Mouse (Mus musculus) left cerebral cortex, postnatal 10 days (tissue): ENCODE measurements around the gene Fli1. TPM values are rescaled to one million over a fixed set of nuclear protein-coding genes. Genes with fewer than 3 reads are reported as not detected.
A peak's percentile ranks its signal among the peaks of the same experiment; 100 is the strongest.

Experiments
- DNase-seq, 2 experiments: peaks; one replicate each; pipeline ENCODE4 v3.0.0; 2021 to 2022; ENCODE audit warnings: low spot score in 2 of 2, mixed read lengths in 1 of 2; ENCODE audit errors: extremely low spot score in 1 of 2
- intact Hi-C: fragments of 180-260 bp; cut with DNase I; formaldehyde crosslinking; loops from one replicate; pipeline ENCODE4 v1.15.1; 2025
- total RNA-seq, 2 experiments: library from RNA; stranded (reverse); gene quantifications; 2 replicates each; pipeline ENCODE4 v1.2.3; 2021

The Fli1 gene
- total RNA-seq, 2 experiments from 2014 or later = 8.6 to 12.0 TPM

- no peak for DNase-seq
- intact Hi-C loops = no loop called here
Measured at GRCm38 (mm10) chr9:32487823-32488222, 54.8 kb downstream of the Fli1 start.

DNA sequence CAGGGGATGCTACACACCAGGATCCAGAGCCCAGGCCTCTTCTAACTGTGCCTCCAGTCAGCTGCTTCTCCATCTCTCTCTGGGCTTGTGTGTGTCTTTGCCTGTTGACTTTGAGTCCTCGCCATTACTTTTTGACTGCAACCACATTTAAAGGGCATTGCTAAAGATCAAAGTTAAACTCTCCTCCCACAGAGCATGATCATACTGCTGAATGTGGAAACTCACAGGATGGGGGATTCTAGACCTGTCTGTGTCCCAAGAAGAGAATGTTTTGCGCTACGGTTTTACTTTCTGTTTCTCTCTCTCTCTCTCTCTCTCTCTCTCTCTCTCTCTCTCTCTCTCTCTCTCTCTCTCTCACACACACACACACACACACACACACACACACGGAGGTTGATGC is 55.3 kb downstream of the Fli1 start:
- no peak for DNase-seq
- intact Hi-C loops = no loop called here

DNA sequence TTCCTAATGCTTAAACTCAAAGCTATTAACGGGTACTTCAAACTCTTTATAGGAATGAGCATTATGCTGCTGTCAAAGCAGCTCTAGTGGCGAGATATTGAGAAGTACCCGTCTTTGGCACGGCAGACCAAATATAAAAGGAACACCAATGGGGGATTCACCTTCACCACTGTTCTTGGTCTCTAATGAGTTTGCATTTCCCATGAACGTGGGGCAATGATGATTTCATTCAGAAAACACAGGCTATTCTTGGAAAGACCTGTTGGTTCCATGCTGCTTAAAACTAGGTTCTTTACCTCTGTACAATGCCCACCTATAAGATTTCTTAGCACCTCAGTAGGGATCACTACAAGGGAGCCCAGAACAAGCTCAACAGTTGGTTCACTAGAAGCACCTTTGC is 62.2 kb downstream of the Fli1 start:
- no peak for DNase-seq
- intact Hi-C loops = no loop called here

DNA sequence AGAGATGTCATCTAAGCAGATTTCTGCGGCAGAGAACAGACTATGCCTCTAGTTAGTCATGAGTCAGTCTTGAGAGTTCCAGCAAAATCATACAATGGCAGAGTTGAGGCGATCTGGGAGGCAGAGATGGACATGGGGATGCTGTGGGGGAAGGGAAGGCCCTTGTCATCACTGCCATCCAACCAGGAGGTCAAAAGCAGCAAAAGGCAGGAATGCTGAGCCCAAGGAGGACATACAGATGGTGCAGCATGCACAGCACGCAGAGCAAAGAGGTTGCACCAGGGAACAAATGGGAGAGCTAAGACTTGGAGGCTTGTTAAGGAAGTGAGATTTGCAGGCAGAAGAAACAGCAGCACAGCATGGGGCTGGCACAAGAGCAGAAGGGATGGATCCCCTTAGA is 63.9 kb downstream of the Fli1 start:
- DNase-seq = no peak
- intact Hi-C loops = no loop called here

DNA sequence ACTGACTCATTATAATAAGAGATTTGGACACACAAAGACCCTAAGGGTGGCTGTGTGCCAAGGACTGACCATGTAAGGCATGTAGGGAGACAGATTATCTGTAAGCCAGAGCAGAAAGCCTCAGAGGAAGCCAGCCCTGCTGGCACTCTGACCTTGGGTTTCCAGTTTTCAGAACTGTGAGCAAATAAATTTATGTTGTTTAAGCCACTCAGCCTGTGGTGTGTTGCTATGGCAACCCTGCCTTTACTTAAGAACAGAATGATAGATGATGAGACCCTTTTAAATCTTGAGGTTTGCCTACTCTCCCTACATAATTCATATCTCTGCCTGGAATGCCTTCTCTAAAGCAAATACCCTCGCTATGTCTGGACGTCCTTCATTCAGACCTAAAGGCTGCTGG is 64.6 kb downstream of the Fli1 start:
- DNase-seq = no peak
- intact Hi-C loops = no loop called here

DNA sequence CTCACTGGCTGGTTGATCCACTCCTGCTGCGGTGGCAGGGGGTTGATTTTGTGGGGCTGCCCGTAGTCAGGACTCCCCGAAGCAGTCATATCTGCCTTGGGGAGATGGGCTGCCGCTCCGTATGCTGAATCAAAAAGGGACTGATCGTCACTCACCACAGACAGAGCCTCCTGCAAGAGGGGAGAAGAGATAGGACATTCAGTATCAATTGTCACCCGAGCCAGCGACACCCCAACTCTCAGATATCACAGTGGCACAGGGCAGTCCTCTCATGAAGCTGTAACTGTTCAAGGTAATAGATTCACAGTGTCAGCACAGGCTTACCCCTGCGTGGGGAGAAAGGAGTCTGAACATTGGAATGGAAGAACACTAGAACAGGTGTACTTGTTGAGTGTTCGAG is 66.1 kb downstream of the Fli1 start:
- DNase-seq = no peak
- intact Hi-C loops = no loop called here

DNA sequence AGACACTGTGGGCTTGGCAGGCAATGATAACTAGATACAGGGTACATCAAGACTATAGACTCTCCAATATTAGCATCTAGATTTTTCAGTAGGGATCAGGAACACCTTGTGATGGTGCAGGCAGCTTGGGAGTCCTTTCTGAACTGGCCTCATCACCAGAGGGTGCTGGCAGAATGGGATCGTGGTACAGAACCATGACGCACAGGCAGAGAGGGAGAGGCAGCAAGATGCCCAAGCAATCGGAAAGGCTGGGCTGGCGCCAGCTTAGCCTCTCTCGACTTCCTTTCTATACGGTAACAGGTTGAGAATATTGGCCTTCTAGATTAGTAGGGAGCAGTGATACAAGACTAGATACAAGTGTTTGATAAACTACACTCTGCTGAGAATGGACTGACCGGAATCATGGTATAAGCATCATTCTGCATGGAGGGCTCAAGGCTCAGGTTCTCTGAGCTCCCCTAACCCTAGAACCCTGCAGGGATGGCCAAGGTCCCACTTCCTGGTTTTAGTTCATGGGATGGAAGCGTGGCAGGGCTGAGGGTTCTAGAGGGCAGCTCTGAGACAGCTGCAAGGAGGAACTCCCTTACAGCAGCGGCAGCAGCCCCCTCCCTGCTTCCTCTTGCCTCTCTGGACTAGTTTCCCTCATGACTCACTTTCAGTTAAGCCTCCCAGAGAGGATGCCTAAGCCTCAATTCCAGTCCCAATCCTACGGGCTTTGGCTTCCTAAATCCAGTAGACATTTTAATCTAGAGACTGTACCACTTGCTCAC is 67.9 kb downstream of the Fli1 start:
- intact Hi-C loops = no loop called here
- no peak for DNase-seq

GRCm38 (mm10) chr9:32472346-32472745 is 70.3 kb downstream of the Fli1 start:
- no peak for DNase-seq
- intact Hi-C loops = no loop called here

GRCm38 (mm10) chr9:32469123-32469751 is 73.4 kb downstream of the Fli1 start:
- DNase-seq = no peak
- intact Hi-C loops = no loop called here

DNA sequence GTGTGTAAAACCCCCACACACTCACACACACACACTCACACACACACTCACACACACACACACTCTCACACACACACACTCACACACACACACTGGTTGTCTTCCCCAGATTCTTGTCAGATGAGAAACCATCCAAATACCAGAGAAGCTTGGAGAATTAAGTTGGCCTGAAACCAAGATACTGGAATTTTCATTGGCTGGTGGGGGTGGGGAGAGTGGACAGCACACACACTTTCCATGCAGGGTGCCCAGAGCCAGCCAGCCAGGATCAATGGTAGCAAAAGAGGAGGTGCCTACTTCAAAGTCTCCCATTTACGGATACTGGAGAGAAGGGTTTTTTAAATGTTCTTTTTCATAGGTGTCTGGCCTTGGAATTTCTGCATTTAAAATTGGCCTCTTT is 74.3 kb downstream of the Fli1 start:
- intact Hi-C loops = no loop called here

GRCm38 (mm10) chr9:32467443-32467842 is 75.2 kb downstream of the Fli1 start:
- intact Hi-C loops = no loop called here
- peak in 1 of 2 experiments; percentile 27 for DNase-seq

More for the DNA sequence above, 74.3 kb downstream of the Fli1 start:
- DNase-seq = no peak

GRCm38 (mm10) chr9:32466861-32467260 is 75.8 kb downstream of the Fli1 start:
- no peak for DNase-seq
- intact Hi-C loops = no loop called here

DNA sequence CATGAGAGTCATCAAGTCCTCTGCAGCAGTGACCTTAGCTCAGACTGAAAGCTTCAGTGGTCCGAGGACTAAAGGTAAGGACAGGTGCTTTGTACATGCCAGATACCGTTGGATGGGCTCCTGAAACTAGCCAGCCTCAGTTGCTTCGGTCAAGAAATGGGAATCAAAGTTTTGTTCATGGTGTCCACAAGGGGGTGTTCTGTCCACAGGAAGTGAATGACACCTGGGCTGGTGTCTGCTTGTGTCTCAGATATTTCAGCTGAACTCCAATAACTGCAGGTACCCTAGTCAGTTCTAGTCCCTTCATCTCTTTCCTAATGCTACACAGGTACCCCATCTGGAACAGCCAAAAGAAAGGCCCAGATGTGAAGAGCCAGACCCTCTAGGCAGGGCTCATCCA is 86.0 kb downstream of the Fli1 start:
- no peak for DNase-seq
- intact Hi-C loops = no loop called here

DNA sequence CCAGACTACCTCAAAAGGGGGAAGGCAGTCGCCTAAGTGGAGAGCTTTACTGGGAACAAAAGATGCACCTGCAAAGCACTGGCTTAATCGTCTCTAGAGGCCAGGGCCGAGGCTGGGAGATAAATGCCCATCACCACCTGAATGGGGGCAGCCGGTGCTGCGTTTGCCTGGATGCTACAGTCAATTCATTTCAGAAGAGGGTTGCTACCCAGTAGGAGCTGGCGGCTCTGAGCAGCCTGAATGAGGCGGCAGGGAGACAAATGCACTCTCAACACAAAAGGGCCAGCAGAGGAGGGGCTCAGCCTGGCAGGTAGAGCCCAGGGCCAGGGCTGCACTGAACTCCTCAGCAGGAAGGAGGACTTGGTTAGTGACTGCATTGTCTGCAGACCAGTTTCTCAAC is 92.5 kb downstream of the Fli1 start:
- no peak for DNase-seq
- intact Hi-C loops = no loop called here

GRCm38 (mm10) chr9:32448766-32449165 is 93.9 kb downstream of the Fli1 start:
- no peak for DNase-seq
- intact Hi-C loops = no loop called here

GRCm38 (mm10) chr9:32445789-32446188 is 96.9 kb downstream of the Fli1 start:
- intact Hi-C loops = no loop called here
- DNase-seq = no peak

DNA sequence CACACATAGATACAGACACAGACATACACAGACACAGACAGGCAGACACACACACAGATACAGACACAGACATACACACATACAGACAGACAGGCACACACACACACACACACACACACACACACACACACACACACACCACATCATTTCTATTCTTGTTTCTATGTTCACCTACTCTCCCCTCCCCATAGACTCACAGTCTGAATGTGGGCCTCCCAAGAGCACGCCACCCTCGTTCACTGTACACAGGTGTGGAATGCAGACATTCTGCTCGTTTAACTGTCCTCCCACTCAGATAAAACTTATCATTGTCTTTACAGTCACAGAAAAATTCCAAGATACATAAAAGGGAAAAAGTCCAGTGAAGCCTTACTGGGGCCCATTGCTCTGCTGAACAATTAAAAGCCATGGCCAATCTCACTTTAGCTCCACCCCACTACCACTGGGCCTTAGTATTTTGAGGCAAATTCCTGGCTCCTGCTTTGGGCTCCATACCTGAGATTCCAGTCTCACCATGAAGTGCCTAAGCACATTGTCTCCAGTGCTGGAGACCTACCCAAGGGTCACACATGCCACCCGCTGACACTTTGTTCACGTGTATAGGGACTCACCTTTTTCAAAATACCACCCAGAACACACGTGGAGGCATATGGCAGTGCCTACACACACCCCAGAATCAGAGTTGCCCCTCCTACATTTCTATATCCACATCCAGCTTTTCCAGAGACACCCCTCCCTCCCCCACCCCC is 98.0 kb downstream of the Fli1 start:
- no peak for DNase-seq
- intact Hi-C loops = no loop called here

DNA sequence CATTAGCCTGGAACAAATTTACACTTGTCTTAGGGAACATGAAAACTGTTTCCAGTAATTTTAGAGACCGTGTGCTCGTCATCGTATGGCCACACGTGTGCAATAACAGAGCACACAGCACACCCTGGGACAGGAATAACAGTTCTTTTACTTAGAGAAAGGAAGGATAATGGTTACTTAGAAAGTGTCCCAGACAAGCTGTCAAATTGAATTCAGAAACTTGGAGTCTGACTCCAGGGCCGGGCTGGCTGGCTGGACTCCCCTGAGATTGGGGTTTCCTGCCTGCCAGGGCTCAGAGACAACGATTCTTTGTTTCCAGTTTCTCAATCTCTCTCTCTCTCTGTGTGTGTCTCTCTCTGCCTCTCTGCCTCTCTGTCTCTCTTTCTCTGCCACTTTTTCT is 98.8 kb downstream of the Fli1 start:
- DNase-seq = no peak
- intact Hi-C loops = no loop called here

DNA sequence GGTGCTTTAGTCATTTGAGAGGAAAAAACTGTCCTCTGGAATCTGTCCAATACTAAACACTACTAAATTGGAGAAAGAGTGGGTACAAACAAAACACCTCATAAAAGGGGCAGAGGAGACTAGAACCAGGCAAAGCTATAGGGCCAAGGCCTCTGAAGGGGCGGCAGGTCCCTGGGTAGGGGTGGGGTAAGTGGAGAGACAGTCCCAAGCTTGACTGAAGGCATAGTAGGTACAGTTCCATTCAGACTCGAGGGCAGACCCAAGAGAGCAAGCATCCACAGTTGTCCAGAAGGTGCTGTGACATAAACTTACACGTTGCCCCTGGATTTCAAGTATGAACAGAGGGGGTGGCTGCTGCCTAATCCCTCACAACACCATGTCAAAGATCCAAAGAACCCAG is 99.5 kb downstream of the Fli1 start:
- intact Hi-C loops = no loop called here
- DNase-seq = no peak
